Mouse (Mus musculus): ENCODE data around the gene Armh4.
A peak's percentile ranks its signal among the peaks of the same experiment; 100 is the strongest.
"Not testable (repeated sequence)": the region's sequence is repeated elsewhere in the genome, so short reads cannot be mapped to it uniquely, and the experiment has no call there.

Armh4 gene

GRCm38 (mm10) chr14:49782715-49783531 lies at the start of gene Armh4:
TSS of gene Armh4 (minus strand) at chr14:49783383.
- no peak for DNase-seq (ENCODE audit: low read depth)

- peak; percentile 25 for DNase-seq (ENCODE audit: low read depth)
Observed at GRCm38 (mm10) chr14:49829192-49830171, 46.3 kb upstream of the Armh4 start.

GRCm38 (mm10) chr14:49819721-49820440 lies 36.7 kb upstream of the Armh4 start:
- not testable (repeated sequence) for DNase-seq (ENCODE audit: low read depth)

- not testable (repeated sequence) for DNase-seq (ENCODE audit: low read depth)
Observed at GRCm38 (mm10) chr14:49818713-49819208, 35.6 kb upstream of the Armh4 start.

- DNase-seq (ENCODE audit: low read depth), result not testable (repeated sequence)
Observed at GRCm38 (mm10) chr14:49812966-49813365, 29.8 kb upstream of the Armh4 start.

GRCm38 (mm10) chr14:49805051-49805450 lies 21.9 kb upstream of the Armh4 start:
- not testable (repeated sequence) for DNase-seq (ENCODE audit: low read depth)

GRCm38 (mm10) chr14:49801444-49801843 lies 18.3 kb upstream of the Armh4 start:
- peak; percentile 50 for DNase-seq (ENCODE audit: low read depth)

GRCm38 (mm10) chr14:49793948-49794347 lies 10.8 kb upstream of the Armh4 start:
- no peak for DNase-seq (ENCODE audit: low read depth)

GRCm38 (mm10) chr14:49790542-49790941 lies 7.4 kb upstream of the Armh4 start:
- DNase-seq (ENCODE audit: low read depth), result no peak

GRCm38 (mm10) chr14:49785793-49786192 lies 2.6 kb upstream of the Armh4 start:
- peak; percentile 41 for DNase-seq (ENCODE audit: low read depth)

- DNase-seq (ENCODE audit: low read depth), result no peak
Observed at GRCm38 (mm10) chr14:49783866-49784265, 683 bp upstream of the Armh4 start.

GRCm38 (mm10) chr14:49780416-49780815 lies 2.8 kb downstream of the Armh4 start:
- no peak for DNase-seq (ENCODE audit: low read depth)

- not testable (repeated sequence) for DNase-seq (ENCODE audit: low read depth)
Observed at GRCm38 (mm10) chr14:49777539-49777938, 5.6 kb downstream of the Armh4 start.

- no peak for DNase-seq (ENCODE audit: low read depth)
Observed at GRCm38 (mm10) chr14:49771746-49772145, 11.4 kb downstream of the Armh4 start.

- no peak for DNase-seq (ENCODE audit: low read depth)
Observed at GRCm38 (mm10) chr14:49766601-49767000, 16.6 kb downstream of the Armh4 start.

- DNase-seq (ENCODE audit: low read depth), result no peak
Observed at GRCm38 (mm10) chr14:49755845-49756244, 27.3 kb downstream of the Armh4 start.

GRCm38 (mm10) chr14:49752614-49753013 lies 30.6 kb downstream of the Armh4 start:
- DNase-seq (ENCODE audit: low read depth), result no peak

- no peak for DNase-seq (ENCODE audit: low read depth)
Observed at GRCm38 (mm10) chr14:49745874-49746273, 37.3 kb downstream of the Armh4 start.

GRCm38 (mm10) chr14:49743946-49744526 lies 39.1 kb downstream of the Armh4 start:
- no peak for DNase-seq (ENCODE audit: low read depth)

- DNase-seq (ENCODE audit: low read depth), result no peak
Observed at GRCm38 (mm10) chr14:49739328-49739727, 43.9 kb downstream of the Armh4 start.

GRCm38 (mm10) chr14:49738441-49739088 lies 44.6 kb downstream of the Armh4 start:
- DNase-seq (ENCODE audit: low read depth), result no peak
